Mouse (Mus musculus) hindbrain, embryonic 13.5 days (tissue): ENCODE data around the gene Srek1ip1. TPM values are rescaled to one million over a fixed set of nuclear protein-coding genes. Genes with fewer than 3 reads are reported as not detected.

Experiments used
- ATAC-seq: fragments of 200-750 bp; cut with Nextera tagmentation; 2 replicates; pipeline ENCODE4 v1.8.0; 2017; ENCODE audit warnings: moderate TSS enrichment; ENCODE audit not compliant: low FRiP score
- H3K27ac ChIP-seq: fragments of 300-500 bp; sonication (generic); 2 replicates; pipeline ENCODE4 v1.5.1; 2015; ENCODE audit warnings: inconsistent platforms, mild to moderate bottlenecking, moderate library complexity
- H3K27me3 ChIP-seq: fragments of 300-500 bp; sonication (generic); 2 replicates; pipeline ENCODE4 v1.6.1; 2015; ENCODE audit warnings: mild to moderate bottlenecking, inconsistent platforms
- H3K36me3 ChIP-seq: fragments of 300-500 bp; sonication (generic); 2 replicates; pipeline ENCODE4 v1.6.1; 2015; ENCODE audit warnings: mild to moderate bottlenecking, inconsistent platforms
- H3K4me1 ChIP-seq: fragments of 300-500 bp; sonication (generic); replicated peaks from 2 replicates; pipeline ENCODE4 v1.6.1; 2015; ENCODE audit warnings: inconsistent platforms
- H3K4me2 ChIP-seq: fragments of 300-500 bp; sonication (generic); 2 replicates; pipeline ENCODE4 v1.6.1; 2015; ENCODE audit warnings: inconsistent platforms, mild to moderate bottlenecking, moderate library complexity
- H3K4me3 ChIP-seq: fragments of 300-500 bp; sonication (generic); 2 replicates; pipeline ENCODE4 v1.5.1; 2015; ENCODE audit warnings: mild to moderate bottlenecking, inconsistent platforms
- H3K9ac ChIP-seq: fragments of 300-500 bp; sonication (generic); 2 replicates; pipeline ENCODE4 v1.6.1; 2015; ENCODE audit warnings: mild to moderate bottlenecking, inconsistent platforms
- H3K9me3 ChIP-seq: fragments of 300-500 bp; sonication (generic); 2 replicates; pipeline ENCODE4 v1.6.1; 2016; ENCODE audit warnings: inconsistent platforms
- WGBS: fragments of 180-500 bp; shearing (Covaris S2); methylation state at CpG from one replicate; pipeline ENCODE4 v1.1.7; 2015; 5-methylcytosine and 5-hydroxymethylcytosine counted together
- polyA plus RNA-seq: library from polyadenylated mRNA; unstranded; fragments of >200 nt; fragmentation: Nextera tagmentation; extraction: Ambion mirVana; gene quantifications from 2 replicates; pipeline ENCODE4 v1.2.1, GENCODE M21; 2015

Gene Srek1ip1
- 18.2 and 18.9 TPM in 2 replicates for polyA plus RNA-seq

DNA sequence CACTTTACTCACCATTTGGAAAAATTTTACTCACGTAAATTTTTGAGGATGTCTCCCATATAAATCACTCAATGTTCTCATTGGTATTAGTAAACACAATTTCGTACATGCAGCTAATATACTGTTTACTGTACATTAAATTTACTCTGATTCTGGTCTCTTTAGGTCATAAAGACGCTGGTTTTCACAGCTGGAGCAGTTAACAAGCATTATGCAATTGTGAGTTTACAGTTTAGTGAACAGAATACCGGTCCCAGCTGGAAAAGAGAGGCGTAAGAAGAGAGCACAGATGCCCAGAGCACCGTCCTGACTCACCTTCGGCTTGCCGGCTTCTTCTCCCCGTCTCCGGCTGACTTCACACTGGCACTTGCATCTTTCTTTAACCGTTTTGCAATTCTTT, at the start of gene Srek1ip1:
Srek1ip1 (plus strand) TSS at position 301 of the 400 bp plus-strand sequence.
- Histone ChIP-seq H3K36me3 (peaks cover 24% of the 10 kb centered on the region), H3K27me3 (no peaks in the 10 kb centered on the region), H3K4me1 (no peaks in the 10 kb centered on the region), H3K9me3 (no peaks in the 10 kb centered on the region), H3K4me3 (no peak within 1 kb of the TSS), H3K27ac (no peak within 1 kb of the TSS), H3K9ac (no peak within 1 kb of the TSS), H3K4me2 (no peak within 1 kb of the TSS)
- WGBS, result 92% methylated on average over 11 of the region's 11 CpGs
- no peak for ATAC-seq

- ATAC-seq, result no peak
- WGBS, result 81% methylated on average over 4 of the region's 4 CpGs
- H3K27me3 ChIP-seq, result no peaks in the 10 kb centered on the region
- H3K4me3 ChIP-seq, result no peak overlapping the region
- no peaks in the 10 kb centered on the region for H3K9me3 ChIP-seq
- H3K36me3 ChIP-seq, result no peaks in the 10 kb centered on the region
- no peak overlapping the region for H3K4me2 ChIP-seq
- no peaks in the 10 kb centered on the region for H3K4me1 ChIP-seq
- no peak overlapping the region for H3K27ac ChIP-seq
- H3K9ac ChIP-seq, result no peak overlapping the region
Observed at GRCm38 (mm10) chr13:104742866-104743265, 49.4 kb upstream of the Srek1ip1 start.

DNA sequence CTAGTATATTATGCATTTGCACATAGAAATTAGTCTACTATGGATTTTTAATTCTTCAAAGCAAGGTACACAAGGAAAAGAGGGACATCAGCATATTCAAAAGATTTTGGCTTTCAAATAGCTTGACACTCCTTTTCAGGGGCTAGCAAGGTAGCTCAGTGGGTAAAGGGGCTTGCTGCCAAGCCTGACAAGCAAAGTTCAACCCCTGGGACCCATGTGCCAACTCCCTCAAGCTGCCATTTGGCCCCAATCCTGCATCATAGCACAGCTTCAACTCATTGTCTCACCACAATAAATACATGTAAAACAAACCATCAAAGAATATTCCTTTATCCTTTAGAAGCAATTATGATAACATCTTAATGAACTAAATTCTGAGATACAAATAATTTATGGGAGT, 45.3 kb upstream of the Srek1ip1 start:
- no peak overlapping the region for H3K9ac ChIP-seq
- no peak overlapping the region for H3K27ac ChIP-seq
- no peak overlapping the region for H3K4me3 ChIP-seq
- H3K36me3 ChIP-seq, result no peaks in the 10 kb centered on the region
- H3K9me3 ChIP-seq, result no peaks in the 10 kb centered on the region
- H3K4me1 ChIP-seq, result no peaks in the 10 kb centered on the region
- H3K4me2 ChIP-seq, result no peak overlapping the region
- no peaks in the 10 kb centered on the region for H3K27me3 ChIP-seq
- no peak for ATAC-seq

GRCm38 (mm10) chr13:104759381-104759780, 32.9 kb upstream of the Srek1ip1 start:
- Histone ChIP-seq H3K36me3 (0 out of 2 replicates have a peak, but pooled peaks cover 3% of the 10 kb centered on the region), H3K9ac (no peak overlapping the region), H3K9me3 (no peaks in the 10 kb centered on the region), H3K27ac (no peak overlapping the region), H3K4me3 (no peak overlapping the region), H3K4me2 (no peak overlapping the region), H3K27me3 (no peaks in the 10 kb centered on the region), H3K4me1 (no peaks in the 10 kb centered on the region)
- no peak for ATAC-seq
- 97% methylated on average over 1 of the region's 1 CpGs for WGBS

- Histone ChIP-seq H3K27me3 (no peaks in the 10 kb centered on the region), H3K4me3 (no peak overlapping the region), H3K4me1 (no peaks in the 10 kb centered on the region), H3K27ac (no peak overlapping the region), H3K36me3 (0 out of 2 replicates have a peak, but pooled peaks cover 3% of the 10 kb centered on the region), H3K9me3 (no peaks in the 10 kb centered on the region), H3K4me2 (no peak overlapping the region), H3K9ac (no peak overlapping the region)
- no peak for ATAC-seq
- 89% methylated on average over 4 of the region's 4 CpGs for WGBS
Observed at GRCm38 (mm10) chr13:104762401-104762800, 29.9 kb upstream of the Srek1ip1 start.

GRCm38 (mm10) chr13:104763193-104763592, 29.1 kb upstream of the Srek1ip1 start:
- Histone ChIP-seq H3K4me3 (no peak overlapping the region), H3K9me3 (no peaks in the 10 kb centered on the region), H3K36me3 (0 out of 2 replicates have a peak, but pooled peaks cover 3% of the 10 kb centered on the region), H3K4me1 (no peaks in the 10 kb centered on the region), H3K9ac (no peak overlapping the region), H3K4me2 (no peak overlapping the region), H3K27ac (no peak overlapping the region), H3K27me3 (no peaks in the 10 kb centered on the region)
- WGBS, result 89% methylated on average over 3 of the region's 3 CpGs
- ATAC-seq, result no peak

GRCm38 (mm10) chr13:104779104-104779670, 13.1 kb upstream of the Srek1ip1 start:
- H3K36me3 ChIP-seq, result peaks cover 17% of the 10 kb centered on the region
- ATAC-seq, result no peak
- WGBS, result 72% methylated on average over 1 of the region's 1 CpGs
- H3K9me3 ChIP-seq, result peaks cover 4% of the 10 kb centered on the region; the same call in 1 of the 2 replicates
- no peak overlapping the region for H3K27ac ChIP-seq
- H3K27me3 ChIP-seq, result no peaks in the 10 kb centered on the region
- H3K9ac ChIP-seq, result no peak overlapping the region
- H3K4me2 ChIP-seq, result no peak overlapping the region
- no peak overlapping the region for H3K4me3 ChIP-seq
- no peaks in the 10 kb centered on the region for H3K4me1 ChIP-seq

GRCm38 (mm10) chr13:104787260-104787659, 5.0 kb upstream of the Srek1ip1 start:
- 84% methylated on average over 4 of the region's 4 CpGs for WGBS
- Histone ChIP-seq H3K27ac (no peak overlapping the region), H3K36me3 (peaks cover 29% of the 10 kb centered on the region), H3K9ac (no peak overlapping the region), H3K4me1 (no peaks in the 10 kb centered on the region), H3K4me3 (no peak overlapping the region), H3K27me3 (no peaks in the 10 kb centered on the region), H3K4me2 (no peak overlapping the region), H3K9me3 (peaks cover 4% of the 10 kb centered on the region; the same call in 1 of the 2 replicates)
- ATAC-seq, result no peak

DNA sequence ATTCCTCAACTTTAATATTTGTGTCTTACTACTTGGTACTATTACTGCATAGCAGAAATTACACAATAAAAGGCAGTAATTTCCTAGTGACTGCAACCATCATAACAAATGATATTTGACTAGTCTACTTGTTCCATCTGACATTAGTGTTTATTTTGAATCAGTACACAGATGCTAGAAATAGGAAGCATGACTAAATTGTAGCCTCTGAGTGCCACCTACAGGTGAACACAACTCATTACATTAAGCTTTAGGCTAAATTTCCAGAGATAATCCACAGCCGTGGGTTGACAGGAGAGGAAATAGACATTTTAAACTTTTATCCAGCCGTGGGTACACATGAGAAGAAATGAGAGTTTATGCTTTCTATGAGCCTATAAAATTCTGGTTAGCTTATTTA, 2.6 kb upstream of the Srek1ip1 start:
- Histone ChIP-seq H3K36me3 (peaks cover 19% of the 10 kb centered on the region), H3K27ac (no peak overlapping the region), H3K4me1 (no peaks in the 10 kb centered on the region), H3K9ac (no peak overlapping the region), H3K27me3 (no peaks in the 10 kb centered on the region), H3K9me3 (no peaks in the 10 kb centered on the region), H3K4me3 (no peak overlapping the region), H3K4me2 (no peak overlapping the region)
- WGBS, result 24% methylated on average over 2 of the region's 2 CpGs
- ATAC-seq, result no peak

GRCm38 (mm10) chr13:104794421-104794820, 2.1 kb downstream of the Srek1ip1 start:
- H3K4me2 ChIP-seq, result no peak overlapping the region
- H3K27me3 ChIP-seq, result no peaks in the 10 kb centered on the region
- no peak overlapping the region for H3K9ac ChIP-seq
- no peak for ATAC-seq
- no peak overlapping the region for H3K4me3 ChIP-seq
- WGBS, result 95% methylated on average over 3 of the region's 3 CpGs
- no peaks in the 10 kb centered on the region for H3K9me3 ChIP-seq
- H3K27ac ChIP-seq, result no peak overlapping the region
- no peaks in the 10 kb centered on the region for H3K4me1 ChIP-seq
- peaks cover 28% of the 10 kb centered on the region for H3K36me3 ChIP-seq

- no peak overlapping the region for H3K4me3 ChIP-seq
- no peak overlapping the region for H3K9ac ChIP-seq
- H3K4me2 ChIP-seq, result no peak overlapping the region
- no peak for ATAC-seq
- no peaks in the 10 kb centered on the region for H3K9me3 ChIP-seq
- no peak overlapping the region for H3K27ac ChIP-seq
- WGBS, result 96% methylated on average over 8 of the region's 8 CpGs
- H3K27me3 ChIP-seq, result no peaks in the 10 kb centered on the region
- H3K36me3 ChIP-seq, result peaks cover 36% of the 10 kb centered on the region
- H3K4me1 ChIP-seq, result no peaks in the 10 kb centered on the region
Observed at GRCm38 (mm10) chr13:104799067-104799466, 6.8 kb downstream of the Srek1ip1 start.

- peaks cover 35% of the 10 kb centered on the region for H3K36me3 ChIP-seq
- ATAC-seq, result no peak
- H3K27ac ChIP-seq, result no peak overlapping the region
- 91% methylated on average over 7 of the region's 7 CpGs for WGBS
- no peaks in the 10 kb centered on the region for H3K27me3 ChIP-seq
- no peak overlapping the region for H3K4me2 ChIP-seq
- H3K4me3 ChIP-seq, result no peak overlapping the region
- no peaks in the 10 kb centered on the region for H3K9me3 ChIP-seq
- no peaks in the 10 kb centered on the region for H3K4me1 ChIP-seq
- H3K9ac ChIP-seq, result no peak overlapping the region
Observed at GRCm38 (mm10) chr13:104799566-104800182, 7.4 kb downstream of the Srek1ip1 start.

- no peak overlapping the region for H3K4me2 ChIP-seq
- H3K27ac ChIP-seq, result no peak overlapping the region
- H3K9me3 ChIP-seq, result no peaks in the 10 kb centered on the region
- ATAC-seq, result no peak
- no peaks in the 10 kb centered on the region for H3K27me3 ChIP-seq
- peaks cover 26% of the 10 kb centered on the region for H3K36me3 ChIP-seq
- WGBS, result 58% methylated on average over 3 of the region's 3 CpGs
- H3K9ac ChIP-seq, result no peak overlapping the region
- no peak overlapping the region for H3K4me3 ChIP-seq
- no peaks in the 10 kb centered on the region for H3K4me1 ChIP-seq
Observed at GRCm38 (mm10) chr13:104805681-104806080, 13.4 kb downstream of the Srek1ip1 start.
